Mouse (Mus musculus) kidney, adult 2 months (tissue): ENCODE results near the gene Apaf1.

Experiments used
- CTCF ChIP-seq: fragments of 200-500 bp; conservative IDR thresholded peaks from 2 replicates; pipeline ENCODE4 v1.5.1; 2011; ENCODE audit warnings: low read depth, mild to moderate bottlenecking, control low read depth, low read length, moderate library complexity, mixed read lengths; ENCODE audit not compliant: insufficient read depth, insufficient read length
- POLR2A ChIP-seq: fragments of 200-500 bp; IDR thresholded peaks from one replicate; pipeline ENCODE4 v1.6.1; 2011; ENCODE audit warnings: low read depth, low read length, control low read depth

- TF ChIP-seq POLR2A (no peak), CTCF (no peak)
Measured at GRCm38 (mm10) chr10:91092812-91093211, 10.2 kb upstream of the Apaf1 start.
